Mouse (Mus musculus) adrenal gland (tissue): Measurements from ENCODE around the gene Myrfl.

Experiments used
- intact Hi-C: fragments of 180-260 bp; cut with DNase I; formaldehyde crosslinking; loops from one replicate; pipeline ENCODE4 v1.15.1; 2025

Gene Myrfl

DNA sequence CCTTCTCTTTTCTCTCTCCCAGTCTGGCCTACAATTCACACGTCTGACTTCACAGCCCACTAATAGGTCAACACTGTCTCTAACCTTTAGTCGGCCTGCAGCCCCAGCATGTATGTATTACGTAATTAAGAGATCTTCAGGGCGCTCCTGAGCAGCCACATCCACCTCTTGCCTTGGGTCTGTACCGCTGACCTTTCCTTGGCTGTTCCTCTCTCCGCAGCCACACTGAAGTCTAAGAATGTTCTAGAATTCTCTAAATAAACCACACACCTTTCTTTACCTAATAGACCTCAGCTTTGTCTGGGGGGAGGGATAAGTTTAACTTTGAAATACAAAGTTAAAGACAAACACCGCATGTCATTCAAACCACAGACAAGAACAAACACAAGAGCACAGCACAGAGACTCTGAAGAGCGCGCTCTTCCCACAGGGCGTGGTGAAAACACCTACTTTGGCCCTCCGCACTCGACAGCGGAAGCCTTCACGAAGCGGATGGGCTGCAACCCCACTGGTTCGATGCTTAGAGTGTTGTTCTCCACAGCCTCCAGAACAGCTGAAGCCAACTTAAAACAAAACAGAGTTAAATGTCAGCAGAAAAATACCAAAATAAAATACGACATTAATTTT, 17.0 kb upstream of the Myrfl start:
- intact Hi-C loops = no loop called here

DNA sequence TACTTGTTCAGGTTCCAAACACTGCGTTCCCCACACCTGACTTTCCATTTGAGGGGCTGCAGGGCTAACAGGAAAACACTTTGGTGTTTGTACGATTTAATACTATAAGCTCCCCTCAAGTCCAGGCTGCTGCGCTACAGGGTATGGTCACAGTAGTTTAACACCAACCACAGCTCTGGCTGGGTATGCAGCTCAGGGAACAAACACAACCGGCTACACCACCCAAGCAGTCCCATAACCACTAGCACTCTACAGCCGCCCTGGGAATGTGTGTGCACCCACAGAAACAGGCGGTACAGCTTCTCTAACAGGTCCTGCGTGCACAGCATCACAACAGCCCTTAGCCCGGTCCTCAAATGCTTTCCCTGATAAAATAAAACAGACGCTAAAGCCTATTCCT, 16.1 kb upstream of the Myrfl start:
- intact Hi-C loops = no loop called here

DNA sequence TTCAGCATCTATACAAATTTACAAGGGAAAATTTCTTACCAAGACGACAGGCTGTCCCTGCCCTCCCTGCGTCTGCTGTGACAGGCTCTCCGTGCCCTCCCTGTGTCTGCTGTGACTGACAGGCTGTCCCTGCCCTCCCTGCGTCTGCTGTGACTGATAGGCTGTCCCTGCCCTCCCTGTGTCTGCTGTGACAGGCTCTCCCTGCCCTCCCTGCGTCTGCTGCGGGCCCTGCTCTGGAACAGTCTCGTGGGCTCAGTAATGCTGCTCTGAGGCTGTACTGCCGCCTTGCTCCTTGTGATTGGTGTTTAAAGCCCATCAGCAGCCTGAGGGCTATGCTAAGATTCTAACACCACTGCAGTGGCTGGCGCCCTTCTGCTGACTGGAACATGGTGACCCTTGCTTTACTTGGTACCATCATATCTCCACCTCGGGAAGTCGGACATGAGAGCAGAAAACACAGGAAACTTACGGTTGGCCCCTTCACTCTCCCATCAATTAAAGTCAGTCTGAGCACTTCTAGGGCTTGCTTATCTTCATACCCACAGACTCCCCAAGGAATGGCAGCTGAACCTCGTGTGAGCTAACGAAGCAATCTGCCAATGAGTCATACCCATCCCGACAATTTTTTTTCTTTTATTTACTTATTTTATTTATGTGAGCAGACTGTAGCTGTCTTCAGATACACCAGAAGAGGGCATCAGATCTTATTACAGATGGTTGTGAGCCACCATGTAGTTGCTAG, 12.4 kb upstream of the Myrfl start:
- intact Hi-C loops = no loop called here

DNA sequence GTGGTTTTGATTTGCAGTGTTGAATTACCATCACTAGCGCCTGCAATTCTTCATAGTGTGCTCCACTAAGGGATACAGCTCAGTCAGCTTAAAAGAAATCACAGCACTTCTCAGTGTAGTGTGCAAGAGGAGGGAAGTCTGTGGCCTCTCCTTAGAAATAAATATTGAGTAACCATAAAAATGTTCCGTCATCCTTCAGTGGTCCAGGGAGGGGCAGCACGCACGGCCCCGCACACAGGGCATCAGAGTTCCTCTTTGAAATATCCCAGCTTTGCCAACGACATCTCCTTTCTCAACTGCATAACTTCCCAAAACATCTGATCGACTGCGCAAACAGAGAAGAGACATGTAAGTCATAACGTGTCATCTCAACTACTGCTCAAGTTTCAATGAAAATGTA, 10.1 kb upstream of the Myrfl start:
- intact Hi-C loops = no loop called here

DNA sequence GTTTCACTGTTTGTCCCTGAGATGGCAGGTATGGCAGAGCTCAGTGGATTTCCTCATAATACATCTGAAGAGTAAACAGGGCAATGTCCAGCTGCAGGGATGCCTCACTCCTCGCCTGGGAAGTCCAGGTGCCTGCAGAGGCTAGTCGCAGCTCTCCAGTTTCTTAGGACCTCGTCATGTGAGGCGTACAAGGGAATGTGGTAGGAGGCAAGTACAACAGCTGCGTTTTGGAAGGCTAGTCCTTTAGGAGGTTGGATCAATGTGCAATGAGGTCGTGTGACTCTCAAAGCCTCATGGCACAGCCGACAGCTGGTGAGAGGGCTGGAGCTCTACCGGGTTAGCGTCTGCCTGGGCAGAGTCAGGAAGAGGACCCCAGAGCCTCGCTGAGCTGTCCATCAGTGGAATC, 7.8 kb upstream of the Myrfl start:
- intact Hi-C loops = no loop called here

DNA sequence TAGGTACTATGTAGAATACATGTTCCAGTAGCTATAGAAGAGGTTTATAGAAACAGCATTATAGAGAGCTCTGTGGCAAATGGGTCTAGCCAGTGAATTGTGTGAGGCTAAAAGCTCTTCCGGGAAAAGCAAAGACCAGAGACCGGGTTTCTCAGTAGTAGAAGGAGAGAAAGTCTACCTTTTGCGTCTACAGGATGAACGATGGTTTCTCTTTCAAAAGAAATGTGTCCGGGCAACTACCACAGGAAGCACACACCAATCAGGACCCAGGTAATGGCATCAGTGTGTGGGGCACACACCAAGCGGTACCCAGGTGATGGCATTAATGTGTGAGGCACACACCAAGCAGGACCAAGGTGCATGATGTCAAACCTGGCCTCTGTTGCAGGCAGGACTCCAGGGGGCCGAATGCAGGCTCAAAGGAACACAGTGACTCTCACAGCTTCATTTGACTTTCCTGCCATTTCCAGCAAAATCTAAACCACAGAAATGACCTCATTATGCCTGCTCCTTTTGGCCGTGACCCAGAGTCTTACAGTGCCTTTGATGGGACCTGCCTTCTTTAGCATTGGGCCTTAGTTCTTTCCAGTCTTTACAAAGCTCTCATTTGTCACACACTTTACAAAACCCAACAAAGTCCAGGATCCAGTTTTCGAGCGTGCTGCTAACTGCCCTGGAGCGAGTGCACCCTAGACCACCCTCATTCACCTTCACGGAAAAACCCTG, 1.4 kb downstream of the Myrfl start:
- intact Hi-C loops = no loop called here

DNA sequence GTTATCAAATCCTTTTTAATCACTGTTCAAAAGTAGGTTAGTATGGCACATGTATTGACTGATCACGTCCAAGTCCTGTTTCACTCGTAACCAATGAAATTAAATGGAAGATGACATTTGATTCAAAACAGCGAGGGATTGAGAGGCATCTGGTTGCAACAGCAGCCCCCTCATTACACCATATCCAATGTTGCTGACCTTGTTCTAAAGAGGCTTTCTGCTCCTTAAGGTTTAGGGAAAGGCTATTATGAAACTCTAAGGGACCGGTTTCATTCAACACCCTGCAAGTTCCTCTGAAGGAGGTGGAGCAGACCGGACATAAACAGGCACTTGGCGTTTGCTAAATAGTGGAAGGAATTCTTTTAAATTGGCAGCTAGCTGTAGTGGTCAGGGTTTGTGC, 2.2 kb downstream of the Myrfl start:
- intact Hi-C loops = no loop called here

DNA sequence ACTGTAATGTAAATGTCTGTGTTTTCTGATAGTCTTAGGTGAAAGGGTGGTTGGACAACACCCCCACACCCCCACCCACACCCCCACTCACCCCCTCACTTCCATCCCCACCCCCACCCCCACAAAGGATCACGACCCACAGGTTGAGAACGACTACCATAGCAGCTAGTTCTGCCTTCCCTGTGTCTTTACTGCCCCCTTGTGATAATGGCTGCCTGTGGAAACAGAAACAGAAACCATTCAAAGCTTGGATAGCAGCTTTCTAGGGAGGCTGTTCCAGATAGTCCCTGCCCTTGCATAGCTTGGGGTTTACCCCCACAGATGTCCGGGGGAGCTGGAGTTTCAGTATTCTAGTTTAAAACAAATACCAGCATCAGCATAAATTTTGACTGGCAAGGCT, 3.0 kb downstream of the Myrfl start:
- intact Hi-C loops = no loop called here

DNA sequence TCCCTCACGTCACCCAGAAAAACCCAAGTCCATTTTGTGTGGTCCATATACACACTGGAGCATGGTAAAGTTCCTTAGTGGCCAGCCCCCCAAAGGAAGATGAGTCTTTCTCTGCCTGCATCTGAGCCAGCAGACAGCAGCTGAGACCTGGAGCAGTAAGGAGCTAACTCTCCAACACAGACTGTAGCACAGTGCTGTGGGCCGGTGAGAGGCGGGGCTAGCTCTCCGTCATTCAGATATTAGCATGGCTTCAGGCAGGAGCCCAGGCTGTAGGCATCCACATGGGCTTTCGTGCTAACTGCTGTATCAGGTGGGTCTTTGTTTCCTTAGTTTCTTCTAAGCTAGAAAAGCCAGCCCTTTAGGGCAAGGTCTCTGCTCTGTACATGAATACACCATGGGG, 6.1 kb downstream of the Myrfl start:
- intact Hi-C loops = no loop called here

DNA sequence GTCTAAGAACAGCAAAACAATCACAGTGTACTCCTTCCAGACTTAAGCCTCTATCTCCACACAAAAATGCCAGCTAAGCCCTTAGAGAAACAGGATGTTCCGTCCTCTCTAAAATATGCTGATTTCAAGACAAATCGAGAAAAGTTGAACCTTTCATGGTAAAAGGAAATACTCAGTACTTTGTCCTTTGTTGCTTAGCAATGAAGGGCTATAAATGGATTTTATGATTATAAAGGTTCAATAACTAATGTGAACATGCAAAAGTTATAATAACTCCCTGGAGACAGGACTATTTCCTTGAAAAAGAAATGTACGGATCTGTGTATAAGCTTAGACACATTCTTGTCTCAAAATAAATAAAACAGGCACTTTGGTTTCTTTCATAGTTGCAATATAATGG, 12.2 kb downstream of the Myrfl start:
- intact Hi-C loops = no loop called here

DNA sequence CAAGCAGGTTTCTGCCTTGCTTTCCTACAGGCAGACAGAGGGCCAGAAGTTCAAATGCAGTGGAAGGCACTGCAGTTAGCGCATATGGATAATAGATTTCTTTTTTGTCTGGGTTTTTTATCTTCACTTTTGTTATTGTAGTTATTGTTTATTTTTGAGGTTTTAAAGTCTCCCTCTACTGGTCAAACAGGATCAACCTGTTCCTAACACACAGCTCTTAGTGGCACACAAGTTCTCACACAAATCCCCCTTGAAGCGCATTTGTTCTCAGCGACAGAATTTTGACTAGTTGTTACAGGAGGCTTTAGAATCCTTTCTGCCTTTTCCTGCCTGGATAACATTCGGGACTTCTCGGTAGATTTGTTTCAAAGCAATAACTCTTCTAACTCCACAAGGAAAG, 13.2 kb downstream of the Myrfl start:
- intact Hi-C loops = no loop called here

DNA sequence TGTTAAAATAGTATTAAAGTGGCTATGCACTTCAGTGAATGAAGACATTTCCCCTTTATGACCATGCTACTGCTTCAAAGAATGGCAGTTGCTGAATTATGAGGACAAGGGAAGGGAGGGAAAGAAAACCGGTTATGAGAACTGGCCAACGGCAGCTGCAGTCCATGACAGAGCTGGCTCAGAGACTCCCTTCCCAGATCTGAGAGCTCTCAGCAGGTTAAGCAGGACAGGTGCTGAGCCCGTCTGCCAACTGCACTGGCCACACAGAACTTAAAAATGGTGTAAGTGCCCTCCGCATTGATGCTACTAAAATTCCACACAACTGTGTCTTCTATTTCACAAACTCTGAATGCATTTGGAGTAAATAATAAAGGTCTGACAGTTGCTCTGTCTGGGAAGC, 19.3 kb downstream of the Myrfl start:
- intact Hi-C loops = no loop called here

DNA sequence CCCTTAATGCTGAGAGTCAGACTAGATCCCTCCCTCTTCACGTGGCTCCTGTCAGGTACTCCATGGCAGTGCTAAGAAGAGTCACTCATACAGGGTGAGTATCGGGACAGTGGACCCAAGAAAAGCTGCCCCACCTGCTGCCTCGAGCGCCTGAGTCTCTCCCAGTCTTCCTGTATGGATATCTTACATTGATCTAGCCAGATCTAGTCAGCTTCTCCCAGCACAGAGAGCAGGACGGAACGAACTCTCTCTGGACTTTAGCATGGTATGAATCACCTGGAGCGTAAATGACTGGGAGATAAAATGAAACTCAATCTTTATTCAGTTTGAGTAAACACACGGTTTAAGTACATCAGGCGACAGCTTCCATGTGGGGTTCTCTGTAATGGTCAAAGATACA, 22.2 kb downstream of the Myrfl start:
- intact Hi-C loops = no loop called here

DNA sequence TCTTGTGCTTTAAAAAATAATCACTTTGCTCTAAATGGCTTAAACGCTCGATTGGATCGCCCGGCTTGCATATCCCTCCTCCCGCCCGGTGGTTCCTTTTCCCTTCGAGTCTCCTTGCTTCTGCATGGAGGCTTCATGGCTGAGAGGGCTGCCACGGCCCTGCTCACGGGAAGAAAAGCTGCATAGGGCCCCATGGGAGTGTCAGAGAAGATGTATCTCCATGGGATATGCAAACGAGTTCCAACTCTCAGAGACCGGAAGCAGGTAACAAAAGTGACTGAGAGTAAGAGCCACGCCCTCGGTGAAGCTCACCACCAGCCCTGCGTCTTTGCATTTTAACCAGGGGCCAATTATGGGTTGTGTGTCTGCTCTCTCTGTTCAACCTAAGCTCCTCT, 24.7 kb downstream of the Myrfl start:
- intact Hi-C loops = no loop called here

DNA sequence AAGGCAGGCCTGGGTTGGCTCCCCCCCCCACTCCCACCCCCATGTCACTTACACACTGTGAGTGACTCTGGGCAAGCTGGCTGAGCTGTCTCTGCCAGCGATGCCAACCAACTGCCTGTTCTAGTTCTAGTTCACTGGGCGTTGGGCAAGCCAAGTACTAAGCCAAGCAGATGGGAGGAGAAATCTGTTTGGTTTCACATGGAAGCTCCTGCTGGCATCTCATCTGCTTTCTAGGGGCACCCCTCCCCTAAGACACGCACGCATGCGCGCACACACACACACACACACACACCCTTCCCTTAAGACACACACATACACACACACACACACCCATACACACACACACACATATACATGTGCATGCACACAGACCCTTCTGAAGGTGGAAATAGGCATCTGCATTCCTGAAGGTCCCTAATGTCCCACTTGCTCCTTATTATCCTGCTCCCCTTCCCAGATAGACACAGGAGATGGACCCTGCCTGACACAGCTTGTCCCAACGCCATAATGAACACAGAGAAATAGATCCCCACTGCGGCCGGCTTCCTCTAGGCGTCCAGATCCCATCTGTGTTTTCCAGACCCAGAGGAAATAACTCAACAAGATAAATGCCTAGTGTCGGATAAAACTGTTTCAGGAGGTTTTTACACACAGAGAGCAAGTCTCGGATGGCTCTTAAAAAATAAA, 25.2 kb downstream of the Myrfl start:
- intact Hi-C loops = no loop called here

DNA sequence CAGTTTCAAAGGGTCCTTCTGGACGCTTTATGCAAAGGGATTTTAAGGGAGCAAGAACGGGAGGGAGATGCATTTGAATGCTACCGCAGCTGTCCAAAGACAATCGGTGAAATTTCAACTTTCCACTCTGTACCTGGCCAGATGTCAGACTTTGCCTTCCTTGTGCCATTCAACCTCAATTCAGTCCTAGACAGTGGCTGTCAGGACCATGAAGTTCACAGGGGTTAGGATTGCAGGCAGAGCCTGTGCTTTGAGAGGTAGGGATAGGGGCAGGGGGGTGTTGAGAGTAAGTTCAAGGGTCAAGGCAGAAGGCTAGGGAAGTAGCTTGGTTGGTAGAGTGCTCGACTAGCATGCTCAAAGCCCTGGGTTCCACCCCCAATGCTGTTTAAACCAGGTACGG, 25.9 kb downstream of the Myrfl start:
- intact Hi-C loops = no loop called here

DNA sequence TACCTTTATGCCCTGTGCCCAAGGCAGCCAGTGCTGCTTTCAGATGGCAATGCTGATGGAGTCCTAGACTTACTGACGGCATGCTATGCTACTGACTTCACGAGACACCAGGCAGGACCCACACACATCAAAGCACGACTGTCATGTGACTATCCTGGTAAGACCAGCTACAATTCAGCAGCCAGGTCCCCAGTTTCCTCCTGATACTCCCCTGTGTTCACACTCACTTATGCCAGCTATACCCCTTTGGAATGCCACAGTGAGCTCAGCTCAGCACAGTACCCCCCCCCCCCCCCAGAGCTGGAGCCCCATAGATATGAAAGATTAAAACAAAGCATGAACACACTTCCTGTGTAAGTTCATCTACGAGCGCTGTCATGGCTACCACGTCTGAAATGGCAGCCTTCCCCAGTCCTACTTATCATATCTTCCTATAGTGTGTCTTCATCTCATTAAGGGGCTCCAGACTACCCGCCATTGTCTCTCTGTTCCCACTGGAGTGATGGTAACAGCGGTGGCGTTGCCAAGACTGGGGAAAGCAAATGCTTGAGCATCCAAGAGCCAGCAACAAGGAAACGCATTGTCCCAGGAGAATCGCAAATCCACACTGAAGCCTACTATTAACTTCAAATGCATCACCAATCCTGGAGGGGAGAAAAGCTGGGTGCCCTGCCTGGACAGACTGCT, 43.4 kb downstream of the Myrfl start:
- intact Hi-C loops = no loop called here

DNA sequence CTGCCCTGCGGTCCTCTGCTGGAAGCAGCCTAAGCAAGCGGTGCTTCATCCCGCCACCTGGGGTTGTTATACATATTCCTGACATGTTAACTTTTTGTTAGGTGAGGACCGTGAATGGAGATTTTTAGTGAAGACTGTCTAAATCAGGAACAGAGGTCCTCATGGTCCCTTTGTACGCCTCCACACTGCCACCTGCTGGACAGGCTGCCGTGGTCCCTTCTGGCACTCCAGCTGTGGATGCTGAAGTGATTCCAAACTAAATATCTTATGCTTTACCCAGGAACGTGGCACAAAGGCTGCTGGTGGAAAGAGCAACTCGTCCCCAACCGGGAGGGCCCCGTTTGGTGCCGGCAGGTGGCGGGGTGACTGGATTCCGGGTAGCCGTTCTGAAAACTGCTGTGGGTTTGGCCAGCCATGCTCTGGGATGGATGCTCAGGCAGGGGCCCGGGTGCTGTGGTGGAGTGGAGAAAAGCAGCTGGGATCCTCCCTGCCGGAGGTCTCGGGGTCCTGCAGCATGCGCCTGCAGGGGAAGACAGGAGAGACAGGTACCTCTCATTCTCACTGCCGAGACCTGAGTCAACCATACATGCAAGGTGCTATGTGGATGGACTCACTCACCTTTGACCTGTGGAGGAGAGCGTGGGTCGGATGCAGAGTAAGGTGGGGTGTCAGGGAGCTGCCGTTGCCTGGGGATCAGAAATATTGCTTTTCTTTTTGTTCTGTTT, 47.8 kb downstream of the Myrfl start:
- intact Hi-C loops = loop anchor here (1.0 to 10.0 kb wide), 2 partner anchors 314 to 519 kb away; no protein-coding TSS in a partner anchor

DNA sequence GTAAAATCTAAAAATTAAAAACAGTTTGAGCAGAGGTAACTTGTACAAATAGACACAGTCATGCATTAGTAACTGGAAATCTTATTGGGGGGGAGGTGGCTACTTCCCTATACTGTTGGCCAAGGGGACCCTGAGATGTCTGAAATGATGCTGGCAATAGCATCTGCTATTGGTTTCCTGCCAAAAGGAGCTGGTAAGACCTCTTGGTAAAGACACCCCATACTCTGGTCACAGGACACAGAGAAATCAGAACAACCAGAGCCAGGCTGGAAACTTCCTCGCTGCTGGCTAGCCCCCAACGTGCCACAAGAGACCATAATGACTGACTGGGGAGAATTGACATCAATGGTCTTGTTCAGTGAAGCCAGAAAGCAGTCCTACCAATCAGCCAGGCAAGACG, 55.2 kb downstream of the Myrfl start:
- intact Hi-C loops = loop anchor here (10.0 kb wide), 1 partner anchor 307 kb away; no protein-coding TSS in a partner anchor

DNA sequence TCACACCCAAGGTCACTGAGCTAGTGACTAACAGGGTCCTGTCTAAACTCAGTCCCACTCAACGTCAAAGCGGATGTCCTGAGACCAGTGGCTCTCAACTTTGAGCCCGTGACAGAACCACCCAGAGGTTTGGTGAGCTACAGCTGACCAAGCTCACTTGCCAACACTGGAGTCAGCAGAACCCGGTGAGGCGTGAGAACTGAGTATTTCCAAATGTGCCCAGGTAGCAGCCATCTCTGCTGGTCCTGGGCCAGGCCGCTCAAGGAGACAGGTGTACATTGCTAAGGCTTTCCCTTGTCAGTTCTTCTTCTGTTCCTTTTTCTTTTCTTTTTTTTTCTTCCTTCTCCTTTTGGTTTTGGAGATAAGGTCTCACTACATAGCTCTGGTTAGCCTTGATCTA, 66.0 kb downstream of the Myrfl start:
- intact Hi-C loops = no loop called here

DNA sequence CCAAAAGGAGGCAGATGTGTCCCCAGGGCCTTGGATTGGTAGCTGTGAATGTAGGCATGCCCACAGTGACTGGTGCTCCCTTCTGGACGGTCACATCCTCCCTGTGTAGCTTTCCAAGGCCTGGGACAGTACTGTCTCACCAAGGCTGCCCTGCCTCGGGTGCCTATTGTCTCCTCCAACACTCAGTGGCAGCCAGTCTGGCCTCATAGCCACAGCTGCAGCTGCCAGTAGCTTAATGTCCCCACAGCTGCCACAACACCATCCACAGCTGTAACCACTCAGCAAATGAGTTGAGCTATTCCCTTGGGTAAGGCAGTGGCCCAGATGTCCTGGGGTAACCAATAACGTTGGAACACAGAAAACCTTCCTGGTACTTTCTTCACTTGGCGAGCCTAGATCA, 68.6 kb downstream of the Myrfl start:
- intact Hi-C loops = no loop called here
